Mouse (Mus musculus): ENCODE results near the gene Ubash3a.

Ubash3a gene

GRCm38 (mm10) chr17:31279541-31279940 is 71.9 kb downstream of the Ubash3a start:
- no peak for DNase-seq (ENCODE audit: low read depth, low spot score)

GRCm38 (mm10) chr17:31280269-31280668 is 72.6 kb downstream of the Ubash3a start:
- DNase-seq (ENCODE audit: low read depth, low spot score), result no peak

- DNase-seq (ENCODE audit: low read depth, low spot score), result peak; percentile 66
Measured at GRCm38 (mm10) chr17:31281830-31282686, 74.4 kb downstream of the Ubash3a start.

DNA sequence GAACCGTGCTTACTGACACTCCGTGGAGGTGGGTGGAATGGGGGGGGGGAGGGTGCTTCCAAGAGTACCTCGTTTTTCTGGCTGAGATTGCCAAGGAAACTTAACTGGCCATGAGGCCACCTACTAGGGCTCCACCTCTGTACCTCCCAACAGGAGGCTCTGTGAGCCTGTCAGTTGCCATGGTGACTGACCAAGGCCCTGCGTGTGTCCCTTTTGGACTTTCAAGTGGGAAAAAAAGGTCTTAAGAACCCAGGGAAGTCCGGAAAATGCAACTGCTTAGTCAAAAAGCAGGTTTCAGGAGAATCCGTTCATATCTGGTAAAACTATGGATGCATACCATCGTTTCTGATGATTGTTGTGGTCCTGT is 75.0 kb downstream of the Ubash3a start:
- DNase-seq (ENCODE audit: low read depth, low spot score), result peak; percentile 86

DNA sequence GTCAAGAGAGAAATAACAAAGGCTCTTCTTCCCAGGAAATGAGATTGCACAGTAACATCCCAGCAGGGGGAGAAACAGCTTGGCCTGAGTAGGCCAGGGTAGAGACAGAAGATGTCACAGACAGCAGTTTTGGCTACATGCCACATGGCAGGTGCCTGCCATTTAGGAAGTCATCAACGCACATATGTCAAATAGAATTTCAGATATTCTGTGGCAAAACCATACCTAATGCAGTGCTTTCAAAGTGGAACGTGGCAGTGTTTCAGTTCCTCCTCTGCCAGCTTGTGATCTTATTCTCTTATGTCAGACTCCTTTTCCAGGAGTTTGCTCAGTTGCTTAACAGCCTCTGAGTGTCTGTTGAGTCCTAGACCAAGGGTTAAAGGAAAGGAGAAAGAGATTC is 78.2 kb downstream of the Ubash3a start:
- DNase-seq (ENCODE audit: low read depth, low spot score), result no peak

- DNase-seq (ENCODE audit: low read depth, low spot score), result no peak
Measured at GRCm38 (mm10) chr17:31286492-31286891, 78.8 kb downstream of the Ubash3a start, which contains the start of gene Slc37a1. Slc37a1 (plus strand) TSS chr17:31286792.

- peak; percentile 78 for DNase-seq (ENCODE audit: low read depth, low spot score)
Measured at GRCm38 (mm10) chr17:31287216-31287615, 79.5 kb downstream of the Ubash3a start.

- DNase-seq (ENCODE audit: low read depth, low spot score), result no peak
Measured at GRCm38 (mm10) chr17:31288999-31289726, 81.5 kb downstream of the Ubash3a start.

DNA sequence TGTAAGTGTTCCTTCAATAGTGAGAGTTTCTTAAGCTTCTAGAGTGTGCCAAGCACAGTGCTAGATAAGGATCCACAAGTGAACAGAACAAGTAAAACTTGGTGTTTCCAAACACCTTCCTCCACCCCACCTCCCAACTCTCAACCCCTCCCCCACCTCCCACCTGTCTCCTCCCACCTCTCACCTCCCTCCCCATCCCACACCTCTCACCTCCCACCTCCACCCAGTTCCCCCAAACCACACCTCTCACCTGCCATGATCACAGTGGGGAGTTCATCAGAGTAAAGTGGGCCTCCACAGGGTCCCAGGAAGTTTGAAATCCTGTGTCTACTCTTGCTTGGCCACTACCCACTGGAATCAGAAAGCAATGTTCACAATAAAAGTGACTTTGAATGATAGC is 82.6 kb downstream of the Ubash3a start:
- DNase-seq (ENCODE audit: low read depth, low spot score), result peak; percentile 62

DNA sequence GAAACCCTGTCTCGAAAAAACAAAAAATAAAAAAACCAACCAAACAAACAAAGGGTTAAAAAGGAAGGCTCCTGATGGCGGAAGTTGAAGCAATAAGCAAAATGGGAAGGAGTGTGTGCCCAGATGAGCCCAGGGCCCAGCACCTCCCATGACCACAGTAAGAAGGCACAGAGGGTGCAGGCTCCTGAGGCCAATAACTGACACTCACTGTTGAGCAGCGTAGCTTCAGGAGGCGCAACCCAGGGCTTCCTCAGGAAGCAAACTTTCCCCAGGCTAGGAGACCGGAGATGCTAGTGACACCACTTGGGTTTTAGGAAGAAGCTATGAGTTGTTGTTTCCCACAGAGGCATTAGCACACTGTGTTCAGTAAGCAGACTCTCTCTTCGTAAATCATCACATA is 83.2 kb downstream of the Ubash3a start:
- no peak for DNase-seq (ENCODE audit: low read depth, low spot score)

DNA sequence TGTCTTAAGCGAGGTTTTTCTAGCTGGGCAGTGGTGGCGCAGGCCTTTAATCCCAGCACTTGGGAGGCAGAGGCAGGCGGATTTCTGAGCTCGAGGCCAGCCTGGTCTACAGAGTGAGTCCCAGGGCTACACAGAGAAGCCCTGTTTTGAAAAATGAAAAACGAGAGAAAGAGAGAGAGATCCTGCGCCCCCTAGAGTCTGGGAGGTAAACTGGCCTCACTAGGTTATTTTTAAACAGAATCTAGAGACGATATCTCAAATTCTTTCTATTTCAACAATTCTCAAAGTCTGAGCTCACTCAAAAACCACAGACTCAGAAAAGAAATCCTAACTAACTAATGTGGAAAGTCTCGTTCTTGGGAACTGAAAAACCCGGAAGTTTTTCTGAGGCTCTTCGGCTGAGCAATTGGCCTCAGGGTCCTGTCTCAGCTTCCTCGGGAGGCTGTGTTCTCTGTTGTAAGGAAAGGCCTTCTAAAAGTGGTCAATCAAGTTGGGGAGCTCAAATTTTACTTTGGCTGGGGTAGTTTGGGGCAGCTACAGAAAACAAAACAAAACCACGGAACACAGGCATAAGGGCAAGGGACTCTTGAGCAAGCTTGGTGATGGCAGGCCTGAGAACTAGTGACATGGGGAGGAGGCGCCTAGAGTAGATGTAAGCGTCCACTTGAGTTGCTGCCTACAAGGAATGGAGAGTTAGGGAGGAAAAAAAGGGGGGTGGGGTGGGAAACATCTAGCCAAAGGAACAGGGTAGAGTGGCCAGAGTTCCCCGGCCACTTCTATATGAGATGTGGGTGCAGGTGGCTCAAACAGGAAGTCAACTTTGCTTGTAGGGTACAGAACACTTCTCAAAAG is 86.9 kb downstream of the Ubash3a start:
- DNase-seq (ENCODE audit: low read depth, low spot score), result peak; percentile 80

DNA sequence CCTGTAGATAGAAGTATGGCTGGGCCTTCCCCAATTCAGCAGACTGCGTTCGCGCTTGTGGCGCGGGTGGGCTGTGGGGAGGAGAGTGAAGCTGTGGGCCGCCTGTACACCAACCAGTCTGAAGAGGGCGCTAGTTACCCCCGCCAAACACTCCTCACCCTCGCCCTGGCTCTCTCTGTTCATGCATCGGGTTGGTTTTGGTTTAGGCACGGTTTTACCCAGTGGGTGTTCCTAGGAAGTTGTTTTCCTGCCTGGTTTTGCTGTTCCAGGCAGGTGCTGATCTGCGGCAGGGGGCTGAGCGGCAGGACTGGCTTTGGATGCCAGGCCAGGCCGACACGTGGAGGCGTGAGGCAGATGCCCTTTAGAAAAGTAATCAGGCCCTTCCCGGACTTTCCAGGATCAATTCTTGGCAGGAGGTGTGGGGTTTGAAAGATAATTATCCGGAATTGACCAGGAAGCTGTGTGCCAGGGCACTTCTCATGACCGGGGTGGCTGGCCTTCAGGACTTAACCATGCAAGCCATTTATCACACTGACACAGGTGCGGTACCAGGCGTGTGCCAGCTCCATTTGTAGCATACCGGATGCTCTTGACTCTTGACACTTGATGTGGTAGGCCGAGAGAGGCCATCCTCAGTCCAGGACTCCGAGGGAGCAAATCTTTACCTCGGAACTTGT is 87.7 kb downstream of the Ubash3a start:
- peak; percentile 89 for DNase-seq (ENCODE audit: low read depth, low spot score)

- DNase-seq (ENCODE audit: low read depth, low spot score), result peak; percentile 88
Measured at GRCm38 (mm10) chr17:31295892-31296781, 88.5 kb downstream of the Ubash3a start.

Measured in R1 (cell line).